Mouse (Mus musculus) right cerebral cortex, adult 18-20 months (tissue): ENCODE measurements at regions not wholly inside any gene's neighbourhood (a gene's known extent, or its start where the extent isn't known, plus 50 kb on each side); places are given as distances from the start of the nearest gene placed in this dataset.

Source experiments
- DNase-seq: peaks from one replicate; pipeline ENCODE4 v3.0.0; 2022; ENCODE audit warnings: mixed read lengths

DNA sequence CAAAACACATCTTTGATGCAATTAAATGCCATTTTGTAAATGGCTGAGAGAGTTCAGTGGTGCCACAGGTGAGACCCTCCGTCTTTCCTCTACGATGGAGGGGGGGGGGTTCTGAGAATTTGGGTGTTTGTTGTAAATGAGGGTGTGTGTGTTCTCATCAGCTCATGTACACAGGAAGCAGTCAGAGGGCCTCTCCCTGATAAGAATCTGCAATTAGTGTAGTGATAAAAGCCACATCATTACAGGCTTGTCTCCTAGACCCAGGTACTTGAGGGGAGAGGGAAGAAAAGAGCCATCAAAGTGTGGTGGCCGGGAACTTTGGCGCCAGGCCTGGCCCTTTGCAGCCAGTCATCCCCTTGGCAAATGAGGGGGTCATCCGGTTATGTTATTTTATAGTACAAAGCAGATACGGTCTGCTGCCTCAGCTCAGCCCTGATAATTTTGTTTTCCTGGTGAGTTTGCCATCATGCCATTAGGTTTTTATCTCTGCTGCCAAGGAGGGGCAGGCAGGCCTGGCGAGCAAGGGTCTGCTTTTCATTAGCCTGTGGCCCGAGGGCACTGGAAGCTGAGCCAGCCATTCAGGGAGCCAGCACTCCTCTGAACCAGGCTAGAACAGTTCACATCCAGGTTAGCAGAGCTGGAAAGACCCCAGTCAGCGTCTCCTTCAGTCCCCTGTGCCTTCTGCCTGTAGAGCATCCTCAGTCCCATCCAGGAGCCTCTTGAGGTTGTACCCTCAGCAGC lies 59.7 kb downstream of the H2al1j start:
- DNase-seq: no peak

GRCm38 (mm10) chrX:11388860-11389259 lies 61.2 kb downstream of the H2al1j start:
- no peak for DNase-seq

GRCm38 (mm10) chrX:11400406-11400805 lies 72.8 kb downstream of the H2al1j start:
- DNase-seq: no peak

- no peak for DNase-seq
Observed at GRCm38 (mm10) chrX:11404369-11404768, 76.7 kb downstream of the H2al1j start.

DNA sequence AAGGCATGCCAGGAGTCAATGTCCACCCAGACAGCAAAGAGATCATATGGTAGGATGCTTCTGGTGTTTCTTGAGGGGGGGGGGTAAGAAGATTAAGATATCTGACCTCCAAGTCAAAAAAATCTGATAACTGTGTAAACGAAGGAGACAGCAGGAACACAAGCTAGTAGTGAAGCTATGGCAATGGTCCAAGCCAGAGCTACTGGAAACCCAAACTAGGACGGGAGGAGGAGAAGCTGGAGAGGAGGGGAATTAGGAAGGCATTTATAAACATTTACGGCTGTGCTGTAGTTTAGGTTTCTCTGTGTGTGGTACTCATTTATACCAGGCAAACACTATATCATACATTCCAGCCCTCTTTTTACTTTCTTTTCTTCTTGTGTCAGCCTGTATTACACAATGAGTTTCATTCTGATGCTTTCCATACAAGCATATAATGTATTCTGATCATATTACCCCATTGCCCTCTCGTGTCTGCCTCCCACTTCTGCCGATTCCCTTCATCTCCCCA lies 84.7 kb downstream of the H2al1j start:
- no peak for DNase-seq

- DNase-seq: no peak
Observed at GRCm38 (mm10) chrX:11415662-11416061, 88.0 kb downstream of the H2al1j start.

DNA sequence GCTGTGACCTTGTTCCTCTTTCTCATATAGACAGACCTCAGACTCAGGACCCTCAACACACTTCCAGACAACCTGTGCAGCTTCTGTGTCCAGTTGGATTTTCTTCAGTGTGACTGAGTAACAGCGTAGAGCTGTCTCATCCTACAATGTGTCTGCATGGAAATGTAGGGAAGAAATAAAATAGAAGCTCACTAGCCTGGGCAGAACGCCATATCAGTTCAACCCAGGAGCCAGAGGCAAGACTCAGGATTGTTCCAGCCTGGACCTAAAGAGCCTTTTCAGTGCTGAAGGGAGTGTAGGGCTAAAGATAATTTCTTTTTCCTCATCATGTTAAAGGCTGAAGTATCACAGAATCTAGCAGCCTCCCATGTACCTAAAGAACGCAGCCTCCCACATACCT lies 88.9 kb downstream of the H2al1j start:
- DNase-seq: no peak

- DNase-seq: no peak
Observed at GRCm38 (mm10) chrX:11417861-11418260, 90.2 kb downstream of the H2al1j start.

- no peak for DNase-seq
Observed at GRCm38 (mm10) chrX:11418261-11418660, 90.6 kb downstream of the H2al1j start.

- no peak for DNase-seq
Observed at GRCm38 (mm10) chrX:11419162-11419631, 91.6 kb downstream of the H2al1j start.

DNA sequence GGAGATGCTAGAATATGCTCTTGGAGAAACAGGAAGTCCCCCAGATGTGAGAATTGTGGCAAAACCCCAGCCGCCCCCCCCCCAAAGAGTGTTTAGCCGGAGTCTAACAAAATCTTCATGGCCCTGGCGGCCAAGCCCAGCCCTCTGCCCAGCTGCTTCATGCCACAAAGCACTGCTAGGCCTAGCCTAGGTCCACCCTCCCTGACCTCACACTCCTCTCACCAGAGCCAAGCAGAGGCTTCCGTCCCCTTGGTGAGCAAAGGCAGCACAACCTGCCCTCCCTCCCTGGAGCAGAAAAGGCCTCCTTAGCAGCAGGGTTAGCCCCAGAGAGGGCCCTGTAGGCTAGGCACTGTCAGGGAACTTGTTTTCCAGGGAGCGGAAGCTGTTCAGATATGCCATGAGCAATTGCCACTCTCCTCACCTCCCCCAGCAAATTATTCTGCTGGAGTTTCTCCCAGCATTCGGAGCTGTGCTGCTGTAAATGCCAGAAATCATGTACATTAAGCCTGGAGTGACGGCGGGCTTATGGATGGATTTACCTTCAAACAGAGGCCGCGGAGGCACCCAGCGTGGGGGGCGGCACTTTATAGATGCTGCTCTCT lies 104.9 kb downstream of the H2al1j start:
- peak; percentile 24 for DNase-seq

GRCm38 (mm10) chrX:11435338-11435737 lies 107.7 kb downstream of the H2al1j start:
- DNase-seq: no peak

GRCm38 (mm10) chrX:11437151-11437944 lies 109.7 kb downstream of the H2al1j start:
- peak; percentile 23 for DNase-seq

DNA sequence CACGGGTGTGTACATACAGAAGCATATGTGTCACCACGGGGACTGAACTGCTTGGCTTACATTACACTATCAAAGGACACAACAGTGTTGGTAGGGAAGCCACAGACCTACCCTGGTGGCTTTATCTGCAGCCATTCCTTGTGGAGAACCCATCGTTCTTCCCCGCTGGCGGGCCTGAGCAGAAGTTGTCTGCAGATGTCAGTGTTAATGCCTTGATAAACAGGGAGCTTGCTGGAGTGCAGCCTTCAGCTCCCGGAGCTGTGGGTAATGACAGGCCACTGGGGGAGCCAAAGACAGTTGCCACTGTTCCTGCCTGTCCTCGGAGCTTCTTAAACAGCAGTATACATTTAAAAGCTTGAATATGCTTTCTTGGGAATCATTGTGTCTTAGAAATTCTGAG lies 115.9 kb downstream of the H2al1j start:
- no peak for DNase-seq

- DNase-seq: no peak
Observed at GRCm38 (mm10) chrX:11444261-11444725, 116.7 kb downstream of the H2al1j start.

DNA sequence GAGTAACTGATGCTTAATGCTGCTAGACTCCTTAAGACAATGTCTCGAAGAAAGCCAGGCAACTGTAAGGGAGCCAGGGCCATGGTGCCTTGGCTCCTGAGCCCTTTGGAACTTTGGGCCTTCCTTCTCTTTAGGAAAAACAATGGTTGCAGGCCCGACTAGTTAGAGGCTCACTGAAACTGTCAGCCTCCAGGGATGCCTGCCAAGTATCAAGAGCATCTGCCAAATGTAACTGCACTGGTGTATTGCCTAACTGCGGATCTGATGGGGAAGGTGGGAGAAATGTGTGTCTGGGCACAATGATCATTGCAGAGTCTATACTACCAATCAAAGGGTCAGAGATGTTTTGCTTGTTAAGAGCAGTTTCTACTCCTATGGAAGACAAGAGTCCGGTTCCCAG lies 121.1 kb downstream of the H2al1j start:
- no peak for DNase-seq

- DNase-seq: no peak
Observed at GRCm38 (mm10) chrX:11458521-11458920, 130.9 kb downstream of the H2al1j start.

DNA sequence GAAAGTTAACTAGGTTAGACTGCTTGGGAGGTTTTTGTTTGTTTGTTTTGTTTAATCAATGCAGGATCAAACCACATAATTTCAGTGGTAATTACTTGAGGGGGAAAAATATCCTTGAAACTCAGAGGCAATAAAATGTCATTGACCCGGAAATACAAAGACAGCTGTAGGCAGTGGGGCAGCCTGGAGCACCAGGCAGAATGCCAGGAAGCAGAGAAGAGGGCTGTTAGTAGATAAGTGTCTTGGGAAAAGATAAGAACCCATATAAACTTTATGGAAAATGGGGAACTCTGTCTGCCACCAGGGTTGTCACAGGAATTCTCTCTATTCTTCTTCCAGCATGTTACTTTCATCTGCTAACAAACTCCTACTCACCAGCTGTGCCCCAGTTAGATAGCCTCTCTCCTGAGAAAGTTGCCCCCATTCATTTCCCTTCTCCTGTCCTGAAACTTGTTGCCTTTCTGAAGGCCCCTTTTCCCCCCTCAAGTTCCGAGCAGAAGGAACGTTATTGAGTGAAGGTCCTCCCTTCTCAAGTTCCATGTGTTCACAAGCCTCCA lies 136.4 kb downstream of the H2al1j start:
- DNase-seq: peak; percentile 19

GRCm38 (mm10) chrX:11466191-11466590 lies 138.6 kb downstream of the H2al1j start:
- peak; percentile 7 for DNase-seq

GRCm38 (mm10) chrX:11479696-11480339 lies 152.2 kb downstream of the H2al1j start:
- no peak for DNase-seq

- peak; percentile 8 for DNase-seq
Observed at GRCm38 (mm10) chrX:11482141-11482540, 154.5 kb downstream of the H2al1j start.

- DNase-seq: no peak
Observed at GRCm38 (mm10) chrX:11486588-11486987, 159.0 kb downstream of the H2al1j start.
